Mouse (Mus musculus): ENCODE results near the gene Mtch1. TPM values are rescaled to one million over a fixed set of nuclear protein-coding genes. Genes with fewer than 3 reads are reported as not detected.
"Not testable (repeated sequence)": the region's sequence is repeated elsewhere in the genome, so short reads cannot be mapped to it uniquely, and the experiment has no call there.

Gene Mtch1
- total RNA-seq, 2 experiments from 2014 or later: 69.5 to 125 TPM

DNA sequence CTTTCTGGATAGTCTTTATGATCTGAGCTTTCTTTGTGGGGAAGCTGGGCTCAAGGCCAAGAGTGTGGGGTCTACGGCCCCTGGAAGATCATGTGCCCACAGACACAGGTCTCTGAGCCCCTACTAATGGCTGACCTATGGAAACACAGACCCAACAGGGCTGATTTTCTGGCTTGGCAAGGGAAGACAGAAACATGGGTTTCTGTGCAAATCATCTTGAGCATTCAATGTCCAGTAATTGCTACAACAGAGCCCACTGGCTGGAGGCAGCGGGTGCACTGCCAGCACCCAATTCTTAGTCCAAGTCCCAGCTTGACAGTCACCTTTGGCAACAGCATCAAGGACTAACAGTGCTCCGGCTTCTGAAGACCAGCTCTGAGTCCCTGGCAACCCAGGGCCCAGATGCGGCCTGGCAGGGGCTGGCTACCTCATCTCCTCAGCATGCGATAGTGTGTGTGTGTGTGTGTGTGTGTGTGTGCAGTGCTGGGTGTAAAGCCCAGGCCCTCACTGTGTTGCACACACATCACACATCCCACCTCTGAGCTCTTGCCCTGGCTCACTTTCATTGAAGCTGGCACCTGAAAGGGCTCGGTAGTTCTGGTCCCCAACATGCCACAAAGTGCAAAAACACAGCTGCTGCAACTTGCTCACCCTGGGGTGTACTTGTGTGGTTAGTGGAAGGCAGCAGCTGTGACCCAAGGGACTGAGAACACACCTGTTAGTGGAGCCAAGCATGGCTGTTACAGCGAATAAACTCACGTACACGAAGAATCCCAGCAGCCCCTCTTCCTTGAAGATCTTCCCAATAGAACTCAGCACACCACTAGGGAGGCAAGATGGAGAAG lies 9.5 kb downstream of the Mtch1 start:
- no peak for ATAC-seq (replicated peaks; ENCODE audit: poor library complexity, severe bottlenecking)

DNA sequence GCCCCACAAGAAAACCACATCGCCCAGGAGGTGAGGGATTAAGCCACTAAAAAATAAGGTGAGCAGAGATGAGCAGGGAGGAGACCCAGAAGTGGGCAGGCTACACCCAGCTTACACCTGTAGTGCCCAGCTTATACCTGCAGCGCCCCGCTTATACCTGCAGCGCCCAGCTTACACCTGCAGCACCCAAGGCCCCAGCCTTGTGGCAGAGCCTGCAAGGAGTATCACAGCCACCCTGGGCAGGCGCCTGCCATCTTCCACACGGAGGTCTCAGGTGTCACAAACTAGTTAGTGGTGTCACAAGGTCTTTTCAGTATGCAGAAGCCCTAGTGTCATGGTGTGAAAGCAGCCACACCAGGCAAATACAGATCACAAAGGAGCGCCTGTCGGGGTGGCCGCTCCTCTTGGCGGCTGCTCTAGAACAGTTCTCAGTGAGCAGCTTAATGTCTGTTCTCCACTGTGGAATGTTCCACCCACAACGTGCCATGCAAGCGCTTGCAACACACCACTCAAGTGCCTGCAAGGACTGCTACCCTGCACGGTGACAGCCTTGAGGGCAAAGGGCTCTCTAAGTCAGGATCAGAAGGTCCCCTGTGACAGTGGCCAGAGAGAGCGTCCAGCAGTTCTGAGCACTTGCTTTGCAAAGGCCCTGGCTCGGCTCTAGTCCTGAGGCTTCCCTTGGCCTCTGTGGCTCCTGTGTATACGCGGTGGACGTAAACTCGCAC lies 11.3 kb downstream of the Mtch1 start:
- ATAC-seq (replicated peaks; ENCODE audit: poor library complexity, severe bottlenecking): no peak

DNA sequence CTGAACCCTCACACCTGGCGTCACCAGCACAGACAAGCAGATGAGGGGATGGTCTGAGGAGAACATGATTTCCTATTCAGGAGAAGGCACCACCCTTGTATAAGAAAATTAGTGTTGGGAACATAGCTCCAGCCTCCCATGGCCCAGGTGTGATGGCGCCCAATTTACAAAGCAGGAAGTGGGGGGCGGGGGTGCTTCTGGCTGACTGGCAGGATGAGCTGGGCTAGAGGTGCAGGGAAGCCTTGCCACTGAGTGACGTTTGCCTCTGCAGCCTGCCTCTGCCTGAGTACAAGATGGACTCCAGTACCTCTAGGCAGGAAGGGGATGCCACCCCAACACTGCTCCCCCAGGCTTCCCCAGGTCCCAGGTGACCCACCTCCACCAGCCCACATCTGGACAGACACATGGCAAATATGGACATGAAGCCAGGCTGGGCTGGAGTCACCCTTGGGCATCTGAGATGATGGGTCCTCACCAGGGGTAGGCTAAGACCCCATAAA lies 15.5 kb downstream of the Mtch1 start:
- ATAC-seq (replicated peaks; ENCODE audit: poor library complexity, severe bottlenecking): no peak

DNA sequence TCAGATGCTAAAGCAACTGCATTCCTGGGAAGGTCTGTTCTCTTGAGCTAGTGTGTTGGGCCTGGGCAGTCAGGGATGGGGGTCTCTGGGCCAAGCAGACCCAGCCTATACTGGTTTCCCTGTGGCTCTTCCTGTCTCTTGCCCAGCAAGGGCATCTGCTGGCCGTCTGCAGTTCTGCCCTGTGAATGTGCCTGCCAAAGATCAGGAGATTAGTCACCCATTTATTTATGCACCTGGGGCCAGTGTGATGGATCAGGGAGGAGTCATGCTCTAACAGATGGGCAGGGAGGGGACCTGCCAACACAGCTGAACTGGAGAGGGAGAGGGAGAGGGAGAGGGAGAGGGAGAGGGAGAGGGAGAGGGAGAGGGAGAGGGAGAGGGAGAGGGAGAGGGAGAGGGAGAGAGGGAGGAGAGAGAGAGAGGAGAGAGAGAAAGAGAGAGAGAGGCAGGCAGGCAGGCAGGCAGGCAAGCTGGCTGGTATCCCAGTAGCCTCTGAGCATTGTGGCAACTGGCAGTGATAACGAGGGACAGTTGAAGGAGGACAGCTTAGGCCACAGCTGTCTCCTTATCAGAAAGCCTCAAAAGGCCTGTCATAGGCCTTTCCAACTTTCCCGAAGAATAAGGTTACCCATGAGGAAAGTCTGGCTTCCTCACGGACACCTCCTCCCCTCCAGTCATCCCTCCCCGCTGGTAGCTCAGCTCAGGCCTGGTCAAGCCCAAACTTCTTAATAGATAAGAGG lies 16.9 kb downstream of the Mtch1 start:
- ATAC-seq (replicated peaks; ENCODE audit: poor library complexity, severe bottlenecking): no peak

DNA sequence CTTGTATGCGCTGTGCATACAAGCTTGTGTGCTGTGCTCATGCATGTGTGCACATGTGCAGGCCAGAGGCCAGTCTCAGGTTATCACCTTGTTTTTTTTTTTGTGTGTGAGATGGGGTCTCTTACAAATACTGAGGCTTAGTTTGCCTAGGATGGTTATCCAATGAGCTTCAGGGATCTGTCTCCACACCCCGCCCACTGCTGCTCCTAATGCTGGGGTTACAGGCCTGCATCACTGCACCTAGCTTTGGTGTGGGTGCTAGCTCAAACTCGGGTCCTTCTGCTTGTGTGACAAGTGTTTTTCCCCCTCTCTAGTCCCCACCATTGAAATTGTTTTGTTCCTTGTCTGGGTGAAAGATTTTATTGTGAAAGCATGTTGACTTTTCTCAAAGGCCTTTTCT lies 17.5 kb downstream of the Mtch1 start:
- ATAC-seq (replicated peaks; ENCODE audit: poor library complexity, severe bottlenecking): no peak

DNA sequence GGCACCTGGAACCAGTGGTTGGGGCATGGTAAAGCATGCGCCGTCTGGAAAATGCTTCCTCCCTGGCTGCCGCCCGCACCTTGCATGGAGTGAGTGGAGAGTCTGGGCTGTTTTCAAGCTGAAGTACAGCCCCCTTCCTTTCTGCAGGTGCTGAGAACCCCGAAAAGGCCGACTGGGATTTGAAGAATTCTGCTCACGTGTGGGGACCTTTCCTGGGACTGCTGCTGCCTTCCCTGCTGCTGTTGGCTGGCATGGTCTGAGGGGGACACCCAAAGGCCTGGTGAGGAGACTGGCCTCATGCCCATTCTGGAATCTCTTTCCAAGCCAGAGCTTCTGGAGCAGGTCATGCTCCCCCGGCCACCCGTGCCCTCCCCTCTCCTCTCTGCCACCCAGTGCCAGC lies 20.0 kb downstream of the Mtch1 start:
- no peak for ATAC-seq (replicated peaks; ENCODE audit: poor library complexity, severe bottlenecking)

DNA sequence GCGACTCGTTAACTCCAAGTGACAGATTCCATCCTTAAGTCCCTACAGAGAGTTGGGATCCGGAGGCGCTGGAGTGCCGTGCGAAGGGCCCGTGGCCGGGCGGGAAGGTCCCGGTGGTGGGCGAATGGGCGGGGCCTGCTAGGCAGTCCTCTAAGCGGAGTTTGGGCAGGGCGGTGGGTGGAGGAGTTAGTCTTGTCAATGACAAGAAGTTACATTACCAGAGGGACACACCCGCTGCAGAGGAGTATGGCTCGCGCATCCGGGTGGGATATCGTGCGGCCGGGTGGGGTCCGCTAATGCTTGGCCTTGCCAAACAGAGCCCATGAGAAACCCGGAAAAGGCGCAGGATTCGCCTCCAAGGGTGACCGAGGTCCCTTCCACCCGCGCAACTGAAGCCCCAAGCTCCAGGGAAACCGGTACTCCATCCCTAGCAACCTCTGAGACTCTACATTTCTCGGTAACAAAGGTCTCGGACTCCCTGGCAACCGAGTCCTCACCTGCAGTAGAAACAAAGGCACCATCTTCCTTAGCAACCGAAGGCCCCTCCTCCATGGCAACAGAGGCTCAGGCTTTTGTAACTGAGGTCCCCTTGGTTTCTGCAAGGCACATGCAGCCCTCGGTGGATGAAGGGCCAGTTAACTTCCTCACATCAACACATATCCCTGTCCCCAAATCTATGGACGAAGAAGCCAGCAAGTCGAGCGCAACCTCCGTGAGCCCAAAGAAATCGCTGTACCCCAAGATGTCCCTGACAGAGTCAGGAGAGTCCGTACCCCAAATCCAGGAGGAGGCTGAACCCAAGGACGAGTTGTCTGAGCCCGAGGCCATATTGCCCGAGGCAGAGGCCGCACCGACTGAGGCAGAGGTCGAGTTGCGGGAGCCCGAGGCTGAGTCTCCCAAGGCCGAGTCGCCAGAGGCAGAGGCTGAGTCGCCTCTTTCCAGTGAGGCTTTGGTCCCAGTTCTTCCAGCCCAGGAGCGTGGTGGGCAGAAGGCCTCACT lies 20.9 kb downstream of the Mtch1 start:
- ATAC-seq (replicated peaks; ENCODE audit: poor library complexity, severe bottlenecking): no peak

DNA sequence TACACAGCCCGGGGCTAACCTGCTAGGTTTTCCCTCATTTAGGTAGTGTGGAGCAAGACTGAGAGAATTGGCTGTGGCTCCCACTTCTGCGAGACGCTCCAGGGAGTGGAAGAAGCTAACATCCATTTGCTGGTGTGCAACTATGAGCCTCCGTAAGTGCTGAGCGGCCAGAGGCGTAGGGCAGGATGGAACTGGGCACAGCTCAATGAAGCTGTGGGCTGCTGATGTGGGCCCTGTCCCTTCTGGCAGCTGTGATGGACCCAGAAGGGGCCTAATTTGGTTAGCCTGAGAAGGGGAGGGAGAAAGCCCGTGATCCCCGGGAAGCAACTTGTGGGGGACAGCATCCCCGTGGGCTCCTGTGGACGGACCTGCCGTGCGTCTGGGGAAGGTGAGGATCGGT lies 21.9 kb downstream of the Mtch1 start:
- ATAC-seq (replicated peaks; ENCODE audit: poor library complexity, severe bottlenecking): no peak

DNA sequence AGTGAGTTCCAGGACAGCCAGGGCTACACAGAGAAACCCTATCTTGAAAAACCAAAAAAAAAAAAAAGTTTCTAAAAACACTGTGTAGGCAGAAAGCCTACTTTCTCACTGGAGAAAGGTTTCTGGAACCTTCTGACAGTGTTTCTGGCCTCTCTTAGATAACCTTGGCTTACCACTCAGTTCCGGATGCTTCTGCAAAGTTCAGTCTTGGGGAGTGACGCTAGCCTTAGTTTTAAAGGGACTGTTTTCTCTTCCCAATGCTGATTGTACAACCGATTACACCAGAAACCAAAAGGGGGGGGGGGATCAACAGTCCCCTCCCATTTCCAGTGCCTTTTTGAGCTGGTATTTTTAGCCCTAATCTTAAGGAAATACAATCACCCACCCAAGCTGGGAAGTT lies 24.1 kb downstream of the Mtch1 start:
- ATAC-seq (replicated peaks; ENCODE audit: poor library complexity, severe bottlenecking): no peak

DNA sequence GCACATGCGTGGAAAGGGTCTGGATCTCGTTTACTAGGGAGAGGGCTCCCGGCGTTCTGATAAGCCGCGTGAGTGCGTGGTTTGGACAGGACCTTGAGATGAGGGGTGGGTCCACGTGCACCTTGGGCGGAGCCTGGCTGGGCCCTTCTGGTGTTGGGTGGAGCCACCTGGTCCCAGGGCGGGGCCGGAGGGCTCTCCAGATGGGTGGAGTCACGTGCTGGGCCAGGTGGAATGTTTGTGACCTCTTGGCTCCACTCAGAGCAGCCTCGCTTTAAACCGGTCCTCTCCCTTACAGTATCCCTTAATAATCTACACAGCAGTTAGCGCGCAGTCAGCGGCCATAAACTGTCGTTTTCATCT lies 25.2 kb downstream of the Mtch1 start:
- ATAC-seq (replicated peaks; ENCODE audit: poor library complexity, severe bottlenecking): no peak

DNA sequence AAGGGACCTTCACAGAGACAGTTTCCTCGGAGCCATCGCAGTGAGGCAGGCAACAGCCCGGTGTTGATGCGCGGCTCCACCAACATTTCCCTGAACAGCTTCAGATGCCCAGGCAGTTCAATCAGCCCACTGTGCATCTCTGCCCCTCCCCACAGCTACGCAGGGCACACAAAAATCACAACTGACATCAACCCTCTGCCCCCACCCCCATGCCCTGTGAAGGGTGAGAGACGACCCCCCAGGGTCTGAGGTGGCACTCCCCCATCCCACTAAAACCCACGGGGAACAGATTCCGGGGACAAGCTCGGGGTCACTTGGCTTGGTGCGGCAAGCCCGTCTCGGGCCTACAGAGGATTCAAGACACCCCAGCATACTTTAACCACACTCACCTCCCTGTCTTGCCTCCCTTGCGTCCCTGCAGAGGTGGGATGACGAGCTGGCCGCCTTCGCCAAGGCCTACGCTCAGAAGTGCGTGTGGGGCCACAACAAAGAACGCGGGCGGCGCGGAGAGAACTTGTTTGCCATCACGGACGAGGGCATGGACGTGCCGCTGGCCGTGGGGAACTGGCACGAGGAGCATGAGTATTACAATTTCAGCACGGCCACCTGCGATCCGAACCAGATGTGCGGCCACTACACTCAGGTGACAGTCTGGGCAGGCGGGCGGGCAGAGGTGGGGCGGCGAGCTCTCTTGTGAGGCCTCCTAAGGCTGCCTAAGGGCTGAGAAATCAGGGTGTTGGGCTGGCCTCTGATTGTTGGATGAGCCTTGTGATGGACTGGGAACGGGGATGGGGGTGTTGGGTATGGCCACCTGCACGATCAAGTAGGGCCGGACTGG lies 25.8 kb downstream of the Mtch1 start:
- ATAC-seq (replicated peaks; ENCODE audit: poor library complexity, severe bottlenecking): no peak

DNA sequence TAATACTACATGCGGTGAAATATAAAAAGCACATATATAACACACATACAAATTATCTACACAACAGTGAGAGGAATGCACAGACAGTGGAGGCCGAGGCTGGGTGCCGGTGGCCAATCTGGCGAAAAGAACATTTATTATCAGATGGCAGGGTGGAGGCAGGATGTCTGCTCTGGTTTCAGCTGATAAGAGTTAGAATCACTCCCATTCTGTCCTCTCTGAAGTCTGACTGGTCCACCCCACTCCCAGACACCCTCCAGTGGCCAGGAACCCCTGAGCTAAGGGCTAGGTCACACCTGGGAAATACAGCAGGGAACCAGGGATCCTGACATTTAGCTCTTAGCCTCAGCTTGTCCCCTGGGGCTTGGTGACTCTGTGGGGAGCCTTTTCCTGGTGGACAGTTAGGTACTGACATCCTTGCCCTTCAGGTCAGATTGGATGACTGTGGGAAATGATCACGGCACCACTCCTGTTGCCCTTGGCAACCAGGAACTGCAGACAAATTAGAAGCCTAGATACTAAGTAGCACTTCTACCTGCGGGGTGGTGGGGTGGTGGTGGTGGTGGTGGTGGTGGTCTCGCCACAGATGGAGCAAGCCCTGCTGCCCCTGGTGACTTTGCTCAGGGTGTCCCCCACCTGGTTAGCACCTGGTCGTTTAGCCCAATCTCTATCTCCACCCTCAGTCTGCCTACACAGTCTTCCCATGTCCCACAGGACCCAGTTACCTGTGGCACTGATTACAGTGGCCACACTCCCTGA lies 27.7 kb downstream of the Mtch1 start:
- no peak for ATAC-seq (replicated peaks; ENCODE audit: poor library complexity, severe bottlenecking)

DNA sequence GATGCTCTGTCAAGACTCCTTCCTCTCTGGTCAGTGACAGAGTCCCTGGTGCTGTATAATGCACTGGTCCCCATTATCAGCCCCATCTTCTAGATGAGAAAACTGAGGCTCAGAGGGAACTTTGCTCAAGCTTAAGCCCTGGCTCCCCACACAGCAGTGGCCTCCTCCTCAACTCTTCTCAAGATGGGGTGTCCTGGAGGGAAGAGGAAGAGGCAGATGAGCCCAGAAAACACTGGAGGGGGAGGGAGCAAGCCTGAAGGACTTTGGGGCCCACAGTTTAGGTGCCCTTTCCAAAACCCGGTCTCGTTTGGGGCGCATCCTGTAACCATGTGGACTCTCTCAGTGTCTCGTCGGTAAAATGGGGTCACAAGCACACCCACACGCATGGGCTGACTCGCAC lies 28.3 kb downstream of the Mtch1 start:
- ATAC-seq (replicated peaks; ENCODE audit: poor library complexity, severe bottlenecking): no peak

DNA sequence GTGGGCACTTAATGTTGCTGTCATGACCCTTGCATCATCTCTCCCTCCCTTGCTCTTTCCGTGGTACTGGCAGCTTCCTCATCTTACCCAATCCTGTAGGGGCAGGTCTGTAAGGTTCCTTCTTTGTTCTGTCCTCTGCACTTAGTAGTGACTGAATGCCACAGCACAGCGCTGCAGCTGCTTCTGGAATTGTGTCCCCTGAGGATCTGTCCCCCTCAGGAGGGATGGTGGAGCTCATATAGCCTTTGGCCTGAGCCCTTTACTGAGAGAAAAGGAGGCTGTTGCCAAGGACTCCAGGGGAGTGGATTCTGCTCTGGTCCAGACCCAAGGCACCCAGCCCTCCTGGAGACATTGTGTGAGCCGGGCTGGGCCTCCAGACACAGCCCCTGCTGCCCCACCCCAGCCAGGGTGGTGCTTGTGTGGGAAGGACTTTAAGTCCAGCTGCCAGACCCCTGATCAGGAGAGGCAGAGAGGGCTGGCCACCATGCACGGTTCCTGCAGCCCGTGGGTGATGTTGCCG lies 28.9 kb downstream of the Mtch1 start:
- ATAC-seq (replicated peaks; ENCODE audit: poor library complexity, severe bottlenecking): peak; percentile 96

DNA sequence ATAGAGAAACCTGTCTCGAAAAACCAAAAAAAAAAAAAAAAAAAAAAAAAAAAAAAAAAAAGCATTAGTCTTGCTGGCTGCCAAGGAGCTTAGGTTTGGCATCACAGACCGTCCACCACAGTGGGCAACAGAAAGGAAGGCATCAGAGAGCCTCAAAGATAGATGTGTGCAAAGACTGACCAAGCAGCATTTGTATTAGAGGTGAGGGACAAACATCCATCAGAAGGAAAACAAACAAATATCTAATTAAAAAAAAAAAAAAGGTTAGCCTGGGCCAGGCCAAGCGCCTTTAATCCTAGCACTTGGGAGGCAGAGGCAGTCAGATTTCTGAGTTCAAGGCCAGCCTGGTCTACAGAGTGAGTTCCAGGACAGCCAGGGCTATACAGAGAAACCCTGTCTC lies 30.4 kb downstream of the Mtch1 start, which contains the start of gene Pi16:
TSS of gene Pi16 (plus strand) at position 301 of the 400 bp plus-strand sequence.
- ATAC-seq (replicated peaks; ENCODE audit: poor library complexity, severe bottlenecking): not testable (repeated sequence)

DNA sequence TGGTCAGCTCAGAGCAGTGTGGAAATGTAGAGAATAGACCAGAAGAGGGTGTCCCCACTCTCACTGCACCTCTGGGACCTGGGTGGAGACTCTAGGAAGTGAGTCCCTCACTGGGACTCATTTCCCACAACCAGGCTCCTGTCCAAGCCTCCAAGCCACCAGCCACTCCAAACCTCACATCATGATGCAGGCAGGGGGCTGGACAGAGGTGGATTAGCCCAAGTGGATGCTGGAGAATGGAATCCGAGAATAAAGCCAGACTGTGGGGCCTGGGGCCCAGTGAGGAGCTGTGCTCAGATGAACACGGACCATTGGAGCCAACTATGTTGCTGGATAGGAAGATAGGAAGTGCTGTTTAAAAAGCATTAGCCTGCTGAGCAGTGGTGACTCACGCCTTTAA lies 30.8 kb downstream of the Mtch1 start:
- no peak for ATAC-seq (replicated peaks; ENCODE audit: poor library complexity, severe bottlenecking)

DNA sequence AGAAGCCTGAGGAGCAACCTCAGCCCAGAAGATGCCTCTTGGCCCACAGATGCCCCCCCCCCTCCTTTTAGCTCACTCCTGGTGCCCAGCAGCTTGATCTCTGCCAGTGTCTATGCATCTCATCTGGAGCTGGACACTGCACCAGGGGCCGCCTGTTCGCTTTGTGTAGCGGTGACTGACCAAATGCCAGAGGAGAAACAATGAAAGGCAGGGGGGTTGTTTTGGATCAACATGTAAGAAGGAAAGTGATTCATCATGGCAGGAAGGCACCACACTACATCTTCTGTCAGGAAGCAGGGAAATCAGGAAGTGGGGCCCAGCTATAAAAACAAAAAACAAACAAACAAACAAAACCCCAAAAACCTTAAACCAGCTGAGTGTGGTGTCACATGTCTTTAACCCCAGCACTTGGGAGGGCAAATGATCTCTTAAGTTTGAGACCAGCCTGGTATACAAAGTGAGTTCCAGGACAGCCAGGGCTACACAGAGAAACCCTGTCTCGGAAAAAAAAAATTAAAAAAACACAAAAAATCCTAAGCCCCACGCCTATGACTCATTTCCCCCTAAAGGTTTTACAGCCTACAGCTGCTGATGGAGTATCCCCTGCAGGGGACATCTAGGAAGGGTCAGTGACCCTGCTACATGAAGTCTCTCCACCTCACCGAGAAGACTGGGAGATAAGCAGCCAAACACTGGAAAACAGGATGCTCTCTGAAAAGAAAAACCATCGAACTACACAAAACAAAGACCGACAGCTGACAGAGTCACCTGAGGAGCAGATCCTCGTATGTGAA lies 31.9 kb downstream of the Mtch1 start:
- ATAC-seq (replicated peaks; ENCODE audit: poor library complexity, severe bottlenecking): no peak

All from granulocyte monocyte progenitor cell, adult 5-6 weeks (primary cell).